Mouse (Mus musculus) liver, embryonic 14.5 days (tissue): ENCODE measurements around the gene Myb.

Experiments
- CTCF ChIP-seq: IDR thresholded peaks from 2 replicates; pipeline ENCODE4 v1.5.1; 2016; ENCODE audit warnings: antibody characterized with exemption, low read depth, control low read depth
- EP300 ChIP-seq: IDR thresholded peaks from 2 replicates; pipeline ENCODE4 v1.6.1; 2016; ENCODE audit warnings: antibody characterized with exemption, low read depth

- TF ChIP-seq CTCF (no peak), EP300 (no peak)
Observed at GRCm38 (mm10) chr10:21203461-21203860, 42.7 kb upstream of the Myb start.
